ENCODE assay signal across 17 mouse cellular contexts in genomic region chr12:26472770-26473481, GRCm38 (mm10). TPM values are rescaled to one million over a fixed set of nuclear protein-coding genes. Genes with fewer than 3 reads are reported as not detected.
A peak's percentile ranks its signal among the peaks of the same experiment; 100 is the strongest.
DNase-seq lines count a peak whose midpoint lies in the region; ATAC-seq and TF ChIP-seq lines count a peak whose summit lies in the region.
"Had no signal": no experiment of that assay in that cellular context is flagged by ENCODE, and none has a peak within 500 bp of the region (broad histone marks: within the 10 kb centered on the region; RNA-seq: fewer than 3 reads in every experiment).

No protein-coding gene starts in this region.

- no peak overlapping the region for H3K4me3 ChIP-seq in kidney, adult 2 months (ENCODE audit: insufficient read depth, low read depth, low read length)
- no peak overlapping the region for H3K4me3 ChIP-seq in liver, embryonic 11.5 days (ENCODE audit: low read depth, low read length)
- H3K4me3 ChIP-seq in small intestine, adult 2 months (ENCODE audit: low read depth, low read length) = no peak overlapping the region
- no peak overlapping the region for H3K4me3 ChIP-seq in layer of hippocampus, adult 2 months
- H3K4me3 ChIP-seq: hindbrain, embryonic 13.5 days; intestine, embryonic 15.5 days; neural tube, embryonic 12.5 days had no signal

- intact Hi-C loops in left cerebral cortex, postnatal 14 days (cut with DNase I) = no loop called here

- no peaks in the 10 kb centered on the region for H3K27me3 ChIP-seq in kidney, adult 2 months (replicated peaks; ENCODE audit: control insufficient read depth, insufficient read depth, low read length)
- H3K27me3 ChIP-seq in liver, embryonic 11.5 days (replicated peaks; ENCODE audit: control insufficient read depth, insufficient read depth, low read length) = no peaks in the 10 kb centered on the region
- no peaks in the 10 kb centered on the region for H3K27me3 ChIP-seq in small intestine, adult 2 months (ENCODE audit: control insufficient read depth, insufficient read depth, low read length)
- H3K27me3 ChIP-seq: hindbrain, embryonic 13.5 days; intestine, embryonic 15.5 days; neural tube, embryonic 12.5 days had no signal

- H3K4me2 ChIP-seq in liver, embryonic 11.5 days = peak overlapping the region; percentile 87
- H3K4me2 ChIP-seq: hindbrain, embryonic 13.5 days; intestine, embryonic 15.5 days; neural tube, embryonic 12.5 days had no signal

- H3K27ac ChIP-seq in kidney, adult 2 months (ENCODE audit: insufficient read depth, low read depth, low read length) = peak overlapping the region; percentile 77
- peak overlapping the region; percentile 73 for H3K27ac ChIP-seq in liver, embryonic 11.5 days (ENCODE audit: low read depth, low read length)
- H3K27ac ChIP-seq in small intestine, adult 2 months (ENCODE audit: insufficient read depth, low read depth, low read length) = peak overlapping the region; percentile 62; the same call in 1 of the 2 replicates
- H3K27ac ChIP-seq in layer of hippocampus, adult 2 months = no peak overlapping the region
- H3K27ac ChIP-seq: hindbrain, embryonic 13.5 days; intestine, embryonic 15.5 days; neural tube, embryonic 12.5 days had no signal

- no peaks in the 10 kb centered on the region; the same call in 1 of the 2 replicates for H3K36me3 ChIP-seq in kidney, adult 2 months (ENCODE audit: control insufficient read depth, insufficient read depth, low read length)
- no peaks in the 10 kb centered on the region for H3K36me3 ChIP-seq in liver, embryonic 11.5 days (ENCODE audit: control insufficient read depth, insufficient read depth, low read length)
- peaks cover 13% of the 10 kb centered on the region for H3K36me3 ChIP-seq in small intestine, adult 2 months (ENCODE audit: control insufficient read depth, insufficient read depth, low read length)
- H3K36me3 ChIP-seq: intestine, embryonic 15.5 days; neural tube, embryonic 12.5 days had no signal

- no peak for TF ChIP-seq CTCF in kidney, adult 2 months (conservative IDR thresholded peaks at IDR 0.05; ENCODE audit: insufficient read depth, insufficient read length, low read depth, low read length)
- TF ChIP-seq CTCF in small intestine, adult 2 months (IDR thresholded peaks at IDR 0.05; ENCODE audit: extremely low read depth, insufficient read length, insufficient replicate concordance, low read depth, low read length) = no peak
- no peak for TF ChIP-seq CTCF in layer of hippocampus, adult 2 months (conservative IDR thresholded peaks at IDR 0.05)

- TF ChIP-seq POLR2A in kidney, adult 2 months (IDR thresholded peaks at IDR 0.05; ENCODE audit: low read depth, low read length) = no peak
- TF ChIP-seq POLR2A in small intestine, adult 2 months (IDR thresholded peaks at IDR 0.05; ENCODE audit: low read depth, low read length) = no peak

- no peak for DNase-seq in kidney, adult 2 months
- no peak for DNase-seq in kidney, postnatal 10 days
- DNase-seq in c-Kit-positive CD71-positive TER-119-negative erythroid progenitor cells, embryonic 14.5 days (ENCODE audit: low read depth) = peak; percentile 76
- no peak for DNase-seq in liver, embryonic 11.5 days (ENCODE audit: low spot score)
- DNase-seq in layer of hippocampus, adult 2 months (ENCODE audit: low spot score in 2 of 2) = no peak
- DNase-seq in left cerebral cortex, postnatal 14 days (ENCODE audit: low spot score in 2 of 2) = no peak
- DNase-seq: adrenal gland, postnatal 10 days; cerebellum, postnatal 10 days; gastrocnemius, postnatal 25 days; left cerebral cortex, postnatal 4 days; lung, adult 2 months; right cerebral cortex, postnatal 25 days; thymus, postnatal 36 days had no signal

- peak; percentile 97 for ATAC-seq in liver, embryonic 11.5 days (replicated peaks; ENCODE audit: low FRiP score)
- ATAC-seq: intestine, embryonic 15.5 days had no signal

- WGBS in kidney, adult 2 months = 89% methylated on average over 3 of the region's 3 CpGs
- 47% methylated on average over 3 of the region's 3 CpGs for WGBS in liver, embryonic 11.5 days
- 84% methylated on average over 3 of the region's 3 CpGs for WGBS in small intestine, adult 2 months

- no peaks in the 10 kb centered on the region for H3K9me3 ChIP-seq in liver, embryonic 11.5 days (ENCODE audit: control insufficient read depth, low read length)
- H3K9me3 ChIP-seq: hindbrain, embryonic 13.5 days; intestine, embryonic 15.5 days; neural tube, embryonic 12.5 days had no signal

- H3K9ac ChIP-seq in liver, embryonic 11.5 days (ENCODE audit: low read depth, low read length) = no peak overlapping the region; the same call in 1 of the 2 replicates
- H3K9ac ChIP-seq: hindbrain, embryonic 13.5 days; intestine, embryonic 15.5 days; neural tube, embryonic 12.5 days had no signal

- H3K4me1 ChIP-seq in kidney, adult 2 months (ENCODE audit: control insufficient read depth, insufficient read depth, low read length) = peaks cover 14% of the 10 kb centered on the region
- H3K4me1 ChIP-seq in liver, embryonic 11.5 days (replicated peaks; ENCODE audit: control insufficient read depth, insufficient read depth, low read length) = peaks cover 25% of the 10 kb centered on the region
- H3K4me1 ChIP-seq in small intestine, adult 2 months (ENCODE audit: control insufficient read depth, insufficient read depth, insufficient read length, low read length) = peaks cover 22% of the 10 kb centered on the region; the same call in 1 of the 2 replicates

RNA-seq across cellular contexts. Expression of gene Cmpk2, which starts 3.9 kb away (rescaled TPM):
- polyA plus RNA-seq in kidney, adult 2 months (2012; rRNA removed) = 13.9 and 15.0 TPM in 2 replicates
- polyA plus RNA-seq in liver, embryonic 11.5 days (2014; fragmentation: Nextera tagmentation; extraction: Ambion mirVana) = 8.7 and 12.9 TPM in 2 replicates
- 10.5 and 43.6 TPM in 2 replicates for polyA plus RNA-seq in small intestine, adult 2 months (2012; rRNA removed)
- 10 to 100 TPM; 15.8 to 17.6 TPM for total RNA-seq in layer of hippocampus, adult 2 months (2021)
- 10 to 100 TPM; 23.2 to 24.1 TPM for total RNA-seq in left cerebral cortex, postnatal 14 days (2021)

RNA-seq across cellular contexts. Expression of gene Rsad2, which starts 16.7 kb away (rescaled TPM):
- polyA plus RNA-seq in kidney, adult 2 months (2012; rRNA removed) = 17.6 and 19.8 TPM in 2 replicates
- 0.44 and 1.6 TPM in 2 replicates for polyA plus RNA-seq in liver, embryonic 11.5 days (2014; fragmentation: Nextera tagmentation; extraction: Ambion mirVana)
- 1.3 and 6.6 TPM in 2 replicates for polyA plus RNA-seq in small intestine, adult 2 months (2012; rRNA removed)
- total RNA-seq in layer of hippocampus, adult 2 months (2021) = 1 to 10 TPM in 1 of 2 experiments, under 1 TPM in 1; 0.61 to 1.1 TPM
- under 1 TPM; 0.44 to 0.51 TPM for total RNA-seq in left cerebral cortex, postnatal 14 days (2021)

RNA-seq across cellular contexts. Expression of gene Rnf144a, which starts 57.9 kb away (rescaled TPM):
- 12.6 and 12.7 TPM in 2 replicates for polyA plus RNA-seq in kidney, adult 2 months (2012; rRNA removed)
- 5.9 and 7.4 TPM in 2 replicates for polyA plus RNA-seq in liver, embryonic 11.5 days (2014; fragmentation: Nextera tagmentation; extraction: Ambion mirVana)
- polyA plus RNA-seq in small intestine, adult 2 months (2012; rRNA removed) = 2.5 and 3.4 TPM in 2 replicates
- 10 to 100 TPM; 20.4 to 22.6 TPM for total RNA-seq in layer of hippocampus, adult 2 months (2021)
- total RNA-seq in left cerebral cortex, postnatal 14 days (2021) = 10 to 100 TPM; 38.7 to 39.8 TPM
